Mouse (Mus musculus): Measurements from ENCODE around the gene Zfp3. TPM values are rescaled to one million over a fixed set of nuclear protein-coding genes. Genes with fewer than 3 reads are reported as not detected.

Gene Zfp3
- total RNA-seq, 2 experiments from 2014 or later = 16.4 to 17.2 TPM

Small RNA genes lying within 50 kb of the gene (microRNA-seq; reads per million reads assigned to microRNA genes)
- gene Gm22760 = 0 reads per million in 2 experiments

Other genes with a start within 250 kb of the Zfp3 start
- not detected for gene Vmo1, start 249.6 kb upstream of the Zfp3 start, total RNA-seq (2021)
- not detected for gene Gltpd2, start 245.0 kb upstream of the Zfp3 start, total RNA-seq (2021)
- 100 to 1,000 TPM; 172 to 186 TPM for gene Psmb6, start 238.8 kb upstream of the Zfp3 start, total RNA-seq (2021)
- not detected for gene Gm40193, start 231.3 kb upstream of the Zfp3 start, total RNA-seq (2021)
- gene Pld2, start 224.1 kb upstream of the Zfp3 start, total RNA-seq (2021) = 10 to 100 TPM; 13.0 to 15.2 TPM
- 100 to 1,000 TPM; 412 to 432 TPM for gene Mink1, start 201.3 kb upstream of the Zfp3 start, total RNA-seq (2021)
- not detected for gene 4930544D05Rik, start 148.4 kb upstream of the Zfp3 start, total RNA-seq (2021)
- gene Chrne, start 145.0 kb upstream of the Zfp3 start, total RNA-seq (2021) = not detected
- not detected for gene Gp1ba, start 125.1 kb upstream of the Zfp3 start, total RNA-seq (2021)
- 10 to 100 TPM; 78.6 to 81.4 TPM for gene Rnf167, start 117.0 kb upstream of the Zfp3 start, total RNA-seq (2021)
- 100 to 1,000 TPM; 110 to 117 TPM for gene Slc25a11, start 116.7 kb upstream of the Zfp3 start, total RNA-seq (2021)
- gene Pfn1, start 109.6 kb upstream of the Zfp3 start, total RNA-seq (2021) = 100 to 1,000 TPM; 221 to 239 TPM
- 1 to 10 TPM; 7.0 to 9.0 TPM for gene Eno3, start 107.0 kb upstream of the Zfp3 start, total RNA-seq (2021)
- 10 to 100 TPM; 49.3 to 50.7 TPM for gene Spag7, start 94.8 kb upstream of the Zfp3 start, total RNA-seq (2021)
- gene Camta2, start 76.1 kb upstream of the Zfp3 start, total RNA-seq (2021) = 100 to 1,000 TPM; 226 to 234 TPM
- 1 to 10 TPM; 1.5 to 2.5 TPM for gene Inca1, start 64.1 kb upstream of the Zfp3 start, total RNA-seq (2021)
- 10 to 100 TPM; 51.3 to 53.2 TPM for gene Kif1c, start 63.7 kb upstream of the Zfp3 start, total RNA-seq (2021)
- not detected for gene Scimp, start 48.4 kb downstream of the Zfp3 start, total RNA-seq (2021)
- 100 to 1,000 TPM; 128 to 130 TPM for gene Rabep1, start 80.6 kb downstream of the Zfp3 start, total RNA-seq (2021)
- gene Nup88, start 205.8 kb downstream of the Zfp3 start, total RNA-seq (2021) = 10 to 100 TPM; 56.1 to 61.1 TPM
- 10 to 100 TPM; 33.1 to 37.1 TPM for gene Rpain, start 206.0 kb downstream of the Zfp3 start, total RNA-seq (2021)
- 10 to 100 TPM; 94.2 to 98.5 TPM for gene C1qbp, start 218.8 kb downstream of the Zfp3 start, total RNA-seq (2021)
- 10 to 100 TPM; 26.9 to 27.2 TPM for gene Dhx33, start 240.2 kb downstream of the Zfp3 start, total RNA-seq (2021)

All from left cerebral cortex, postnatal 25 days (tissue).